Mouse (Mus musculus) stomach, postnatal 0 days (tissue): ENCODE results near the gene Hist1h3c. TPM values are rescaled to one million over a fixed set of nuclear protein-coding genes. Genes with fewer than 3 reads are reported as not detected.

Experiments
- ATAC-seq: fragments of 200-750 bp; cut with Nextera tagmentation; 2 replicates; pipeline ENCODE4 v1.8.0; 2017; ENCODE audit not compliant: low FRiP score, low TSS enrichment
- DNase-seq: peaks from one replicate; pipeline ENCODE4 v3.0.0-alpha.2; 2016; ENCODE audit warnings: low spot score
- H3K27ac ChIP-seq: fragments of 300-500 bp; sonication (generic); replicated peaks from 2 replicates; pipeline ENCODE4 v1.5.1; 2014; ENCODE audit warnings: mild to moderate bottlenecking, control low read depth
- H3K27me3 ChIP-seq: fragments of 300-500 bp; sonication (generic); 2 replicates; pipeline ENCODE4 v1.6.1; 2014; ENCODE audit warnings: low read length; ENCODE audit not compliant: control insufficient read depth, insufficient read depth
- H3K36me3 ChIP-seq: fragments of 300-500 bp; sonication (generic); 2 replicates; pipeline ENCODE4 v1.6.1; 2014; ENCODE audit warnings: low read length, mixed read lengths; ENCODE audit not compliant: control insufficient read depth, insufficient read depth
- H3K4me1 ChIP-seq: fragments of 300-500 bp; sonication (generic); replicated peaks from 2 replicates; pipeline ENCODE4 v1.6.1; 2014; ENCODE audit warnings: antibody characterized with exemption; ENCODE audit not compliant: control insufficient read depth, insufficient read depth
- H3K4me2 ChIP-seq: fragments of 300-500 bp; sonication (generic); replicated peaks from 2 replicates; pipeline ENCODE4 v1.6.1; 2014; ENCODE audit warnings: low read depth, mild to moderate bottlenecking, control low read depth, moderate library complexity
- H3K4me3 ChIP-seq: fragments of 300-500 bp; sonication (generic); 2 replicates; pipeline ENCODE4 v1.5.1; 2014; ENCODE audit warnings: low read depth, low read length, control low read depth
- H3K9ac ChIP-seq: fragments of 300-500 bp; sonication (generic); 2 replicates; pipeline ENCODE4 v1.6.1; 2014; ENCODE audit warnings: mild to moderate bottlenecking, low read length, control low read depth, mixed read lengths
- H3K9me3 ChIP-seq: fragments of 300-500 bp; sonication (generic); 2 replicates; pipeline ENCODE4 v1.6.1; 2016; ENCODE audit warnings: low read length; ENCODE audit not compliant: control insufficient read depth
- CTCF ChIP-seq: IDR thresholded peaks from 2 replicates; pipeline ENCODE4 v1.5.1; 2016; ENCODE audit warnings: antibody characterized with exemption, low read depth, mild to moderate bottlenecking, moderate library complexity
- EP300 ChIP-seq: optimal IDR thresholded peaks from 2 replicates; pipeline ENCODE3; 2016; ENCODE audit warnings: antibody characterized with exemption
- WGBS: fragments of 180-500 bp; shearing (Covaris S2); extraction: QIAGEN DNeasy Blood & Tissue Kit; methylation state at CpG from one replicate; pipeline ENCODE4 v1.1.7; 2014; 5-methylcytosine and 5-hydroxymethylcytosine counted together
- polyA plus RNA-seq: library from polyadenylated mRNA; unstranded; fragments of >200 nt; fragmentation: Nextera tagmentation; extraction: Ambion mirVana; gene quantifications from 2 replicates; pipeline ENCODE4 v1.2.1, GENCODE M21; 2015

The Hist1h3c gene
- polyA plus RNA-seq, 1 experiment from 2014 or later: 1.8 TPM

DNA sequence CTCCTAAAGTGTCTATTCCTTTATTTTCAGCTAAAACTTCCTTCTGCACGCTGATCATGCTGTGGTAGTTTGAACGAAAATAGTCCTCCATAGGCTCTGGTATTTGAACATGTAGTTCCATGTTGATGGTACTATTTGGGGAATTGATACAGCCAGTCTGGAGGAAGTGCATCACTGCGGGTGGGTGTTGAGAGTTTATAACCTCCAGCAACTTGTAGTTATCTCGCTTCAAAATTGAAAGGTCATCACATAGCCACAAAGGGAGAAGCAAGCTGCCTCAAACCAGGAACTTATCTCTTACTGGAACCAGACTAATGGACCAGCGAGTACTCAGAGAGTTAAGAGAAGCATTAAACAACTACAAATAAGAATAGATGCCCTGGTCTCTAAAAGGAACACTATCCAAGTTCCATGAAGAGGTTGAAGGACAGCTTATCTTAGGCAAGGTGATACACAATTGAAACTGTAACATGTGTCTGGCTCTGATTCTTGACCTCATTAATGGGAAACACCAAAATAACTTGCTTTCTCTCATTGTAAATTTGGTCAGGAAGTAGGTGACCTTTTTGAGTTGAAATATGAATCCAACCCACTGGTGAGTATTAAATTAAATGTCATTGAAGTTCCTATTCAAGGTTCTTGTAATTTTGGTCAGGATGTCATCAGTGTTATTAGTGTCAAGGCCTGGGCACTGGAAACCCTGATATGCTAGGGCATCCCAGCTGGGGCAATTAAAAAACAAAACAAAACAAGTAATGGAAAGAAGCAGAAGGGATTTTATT lies 28.9 kb downstream of the Hist1h3c start:
- no peak for ATAC-seq

DNA sequence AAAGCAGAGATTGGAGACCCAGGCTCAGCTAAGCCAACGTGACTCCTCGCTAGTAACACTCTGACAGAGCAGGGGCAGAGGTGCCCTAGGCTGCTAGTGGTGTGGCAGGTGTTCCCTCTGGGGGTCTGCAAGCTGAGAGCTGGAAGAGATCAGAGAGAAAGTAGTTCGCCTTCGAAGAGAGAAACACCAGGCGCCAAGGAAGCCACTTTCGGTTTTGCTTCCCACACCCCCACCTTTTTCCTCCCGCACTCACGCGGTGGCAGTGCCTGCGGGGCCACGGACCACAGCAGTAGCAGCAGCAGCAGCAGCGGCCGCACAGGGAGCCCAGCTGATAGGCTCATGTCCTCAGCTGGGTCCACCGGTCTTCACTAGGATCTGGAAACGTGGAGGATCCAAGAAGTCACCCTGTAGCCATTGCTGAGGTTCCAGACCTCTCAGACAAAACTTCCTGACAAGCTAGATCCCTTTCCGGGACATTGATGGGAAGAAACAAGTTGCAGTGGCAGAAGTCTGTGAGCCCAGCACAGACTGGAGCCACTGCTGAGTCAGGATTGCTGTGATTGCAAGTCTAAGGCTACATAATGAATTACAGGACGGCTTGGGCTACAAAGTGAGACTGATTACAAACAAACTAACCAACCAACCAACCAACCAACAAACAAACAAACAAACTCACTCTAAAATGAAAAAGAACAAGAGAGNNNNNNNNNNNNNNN lies 34.9 kb downstream of the Hist1h3c start, which contains the start of gene Hfe:
Hfe (minus strand) TSS at position 481 of the 716 bp plus-strand sequence.
- no peak for TF ChIP-seq EP300
- TF ChIP-seq CTCF: no peak
- no peaks in the 10 kb centered on the region for H3K36me3 ChIP-seq
- H3K4me3 ChIP-seq: peak within 1 kb of the TSS; percentile 52
- H3K9me3 ChIP-seq: no peaks in the 10 kb centered on the region
- peak; percentile 75 for ATAC-seq
- DNase-seq: peak; percentile 75
- no peaks in the 10 kb centered on the region for H3K27me3 ChIP-seq
- H3K9ac ChIP-seq: peak within 1 kb of the TSS; percentile 78
- H3K4me2 ChIP-seq: peak within 1 kb of the TSS; percentile 79
- peak within 1 kb of the TSS; percentile 58 for H3K27ac ChIP-seq
- H3K4me1 ChIP-seq: no peaks in the 10 kb centered on the region
- 3% methylated on average over 17 of the region's 17 CpGs for WGBS

More for the DNA sequence above, 28.9 kb downstream of the Hist1h3c start:
- Histone ChIP-seq H3K27ac (no peak overlapping the region), H3K27me3 (no peaks in the 10 kb centered on the region), H3K9ac (no peak overlapping the region), H3K4me3 (no peak overlapping the region), H3K4me2 (no peak overlapping the region), H3K36me3 (no peaks in the 10 kb centered on the region), H3K4me1 (no peaks in the 10 kb centered on the region), H3K9me3 (no peaks in the 10 kb centered on the region)
- no peak for DNase-seq
- 85% methylated on average over 5 of the region's 5 CpGs for WGBS
- TF ChIP-seq CTCF: no peak
- no peak for TF ChIP-seq EP300

- Histone ChIP-seq H3K9me3 (no peaks in the 10 kb centered on the region), H3K9ac (peak overlapping the region; percentile 78), H3K27me3 (no peaks in the 10 kb centered on the region), H3K4me1 (no peaks in the 10 kb centered on the region), H3K36me3 (no peaks in the 10 kb centered on the region), H3K27ac (peak overlapping the region; percentile 58), H3K4me3 (peak overlapping the region; percentile 52), H3K4me2 (peak overlapping the region; percentile 79)
- no peak for TF ChIP-seq EP300
- no peak for TF ChIP-seq CTCF
- ATAC-seq (no peak; the same call in 1 of the 2 replicates), DNase-seq (no peak)
- 26% methylated on average over 15 of the region's 15 CpGs for WGBS
Measured at GRCm38 (mm10) chr13:23709714-23710373, 35.6 kb downstream of the Hist1h3c start.

GRCm38 (mm10) chr13:23708654-23709053 lies 36.7 kb downstream of the Hist1h3c start:
- Histone ChIP-seq H3K4me3 (no peak overlapping the region; the same call in 1 of the 2 replicates), H3K9me3 (no peaks in the 10 kb centered on the region), H3K4me2 (no peak overlapping the region), H3K27me3 (no peaks in the 10 kb centered on the region), H3K27ac (no peak overlapping the region), H3K36me3 (no peaks in the 10 kb centered on the region), H3K9ac (no peak overlapping the region), H3K4me1 (no peaks in the 10 kb centered on the region)
- no peak for ATAC-seq
- no peak for DNase-seq
- TF ChIP-seq CTCF (no peak), EP300 (no peak)
- 72% methylated on average over 4 of the region's 4 CpGs for WGBS

DNA sequence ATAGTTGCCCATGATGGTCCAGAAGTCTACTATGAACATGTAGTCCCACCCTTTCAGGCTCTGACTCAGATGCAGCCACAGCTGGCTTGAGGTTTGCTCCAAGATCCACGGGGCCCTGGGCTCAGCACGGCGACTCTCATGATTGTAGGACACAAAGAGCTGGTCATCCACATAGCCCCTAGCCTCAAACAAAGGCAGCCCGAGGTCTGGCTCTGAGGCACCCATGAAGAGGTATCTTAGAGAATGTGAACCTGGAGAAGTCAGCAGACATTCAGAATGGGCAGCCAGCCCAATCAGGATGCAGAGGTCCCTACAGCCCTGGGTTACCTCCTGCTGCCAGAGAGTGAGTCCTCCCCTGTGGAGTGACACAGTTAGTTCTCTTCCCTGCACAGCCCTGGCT lies 37.4 kb downstream of the Hist1h3c start:
- Histone ChIP-seq H3K27ac (no peak overlapping the region), H3K4me1 (no peaks in the 10 kb centered on the region)

More for the DNA sequence above, 37.4 kb downstream of the Hist1h3c start:
- H3K27me3 ChIP-seq: no peaks in the 10 kb centered on the region
- no peak overlapping the region for H3K4me3 ChIP-seq
- H3K36me3 ChIP-seq: no peaks in the 10 kb centered on the region
- TF ChIP-seq CTCF (no peak), EP300 (no peak)
- DNase-seq (no peak), ATAC-seq (no peak)
- H3K9ac ChIP-seq: no peak overlapping the region
- WGBS: 87% methylated on average over 4 of the region's 4 CpGs
- no peaks in the 10 kb centered on the region for H3K9me3 ChIP-seq
- no peak overlapping the region for H3K4me2 ChIP-seq
